Mouse (Mus musculus) embryonic facial prominence, embryonic 10.5 days (tissue): ENCODE measurements around the gene Epas1. TPM values are rescaled to one million over a fixed set of nuclear protein-coding genes. Genes with fewer than 3 reads are reported as not detected.

Experiments used
- DNase-seq: peaks from one replicate; pipeline ENCODE4 v3.0.0-alpha.2; 2017; ENCODE audit warnings: low spot score
- H3K27ac ChIP-seq: fragments of 300-500 bp; sonication (generic); replicated peaks from 2 replicates; pipeline ENCODE4 v1.5.1; 2016; ENCODE audit warnings: mild to moderate bottlenecking
- H3K27me3 ChIP-seq: fragments of 300-500 bp; sonication (generic); replicated peaks from 2 replicates; pipeline ENCODE4 v1.6.1; 2016; ENCODE audit warnings: low read depth, mild to moderate bottlenecking; ENCODE audit not compliant: poor library complexity, severe bottlenecking
- H3K36me3 ChIP-seq: fragments of 300-500 bp; sonication (generic); replicated peaks from 2 replicates; pipeline ENCODE4 v1.6.1; 2016; ENCODE audit warnings: mild to moderate bottlenecking, moderate library complexity
- H3K4me1 ChIP-seq: fragments of 300-500 bp; sonication (generic); 2 replicates; pipeline ENCODE4 v1.6.1; 2016
- H3K4me3 ChIP-seq: fragments of 300-500 bp; sonication (generic); 2 replicates; pipeline ENCODE4 v1.5.1; 2016; ENCODE audit warnings: mild to moderate bottlenecking, moderate library complexity
- H3K9me3 ChIP-seq: fragments of 300-500 bp; sonication (generic); 2 replicates; pipeline ENCODE4 v1.6.1; 2016; ENCODE audit warnings: mild to moderate bottlenecking
- WGBS: fragments of 180-500 bp; shearing (Covaris S2); methylation state at CpG from one replicate; pipeline ENCODE4 v1.1.7; 2016; 5-methylcytosine and 5-hydroxymethylcytosine counted together
- polyA plus RNA-seq: library from polyadenylated mRNA; unstranded; fragments of >200 nt; fragmentation: Nextera tagmentation; extraction: Ambion mirVana; gene quantifications from 2 replicates; pipeline ENCODE4 v1.2.1, GENCODE M21; 2016

The Epas1 gene
- polyA plus RNA-seq, 1 experiment from 2014 or later, result 2.8 TPM

GRCm38 (mm10) chr17:86852591-86853031, 99.1 kb downstream of the Epas1 start:
- no peak overlapping the region for H3K27ac ChIP-seq
- no peaks in the 10 kb centered on the region for H3K9me3 ChIP-seq
- H3K27me3 ChIP-seq, result 0 out of 2 replicates have a peak, but pooled peaks cover 3% of the 10 kb centered on the region
- H3K4me3 ChIP-seq, result no peak overlapping the region
- no peak for DNase-seq
- H3K4me1 ChIP-seq, result peaks cover 4% of the 10 kb centered on the region; the same call in 1 of the 2 replicates
- 80% methylated on average over 13 of the region's 13 CpGs for WGBS
- H3K36me3 ChIP-seq, result no peaks in the 10 kb centered on the region

GRCm38 (mm10) chr17:86870586-86870985, 117.1 kb downstream of the Epas1 start:
- H3K4me1 ChIP-seq, result peaks cover 7% of the 10 kb centered on the region; the same call in 1 of the 2 replicates
- no peak for DNase-seq
- H3K9me3 ChIP-seq, result no peaks in the 10 kb centered on the region
- H3K27ac ChIP-seq, result no peak overlapping the region
- no peaks in the 10 kb centered on the region for H3K36me3 ChIP-seq
- no peak overlapping the region for H3K4me3 ChIP-seq
- WGBS, result 82% methylated on average over 8 of the region's 8 CpGs
- H3K27me3 ChIP-seq, result no peaks in the 10 kb centered on the region

- Histone ChIP-seq H3K27me3 (no peaks in the 10 kb centered on the region), H3K36me3 (no peaks in the 10 kb centered on the region)
- WGBS, result 58% methylated on average over 6 of the region's 6 CpGs
These were observed 119.1 kb downstream of the Epas1 start for GRCm38 (mm10) chr17:86872643-86873042.

DNA sequence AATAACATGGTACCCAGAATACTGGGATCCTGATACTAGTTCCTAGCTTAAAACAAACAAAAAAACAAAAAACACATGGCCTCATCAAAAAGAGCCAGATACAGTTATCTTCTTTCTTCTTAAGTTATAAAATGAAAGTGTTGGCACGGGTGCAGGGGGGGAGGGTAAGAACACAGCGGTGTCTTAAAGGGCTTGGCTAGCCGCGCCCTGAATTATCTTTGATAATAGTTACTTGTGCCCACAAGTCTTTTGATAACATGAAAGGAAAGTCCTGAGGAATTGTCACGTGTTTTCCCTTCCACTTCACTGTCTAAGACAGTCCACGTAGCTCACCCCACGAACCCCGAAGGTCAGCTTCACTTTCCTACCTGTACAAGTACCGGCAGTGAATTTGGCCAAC, 123.4 kb downstream of the Epas1 start:
- Histone ChIP-seq H3K36me3 (no peaks in the 10 kb centered on the region), H3K4me1 (peaks cover 4% of the 10 kb centered on the region; the same call in 1 of the 2 replicates), H3K4me3 (no peak overlapping the region), H3K27ac (no peak overlapping the region), H3K27me3 (no peaks in the 10 kb centered on the region), H3K9me3 (no peaks in the 10 kb centered on the region)
- DNase-seq, result no peak
- WGBS, result 91% methylated on average over 9 of the region's 9 CpGs

More at GRCm38 (mm10) chr17:86872643-86873042, 119.1 kb downstream of the Epas1 start:
- Histone ChIP-seq H3K4me3 (no peak overlapping the region), H3K9me3 (no peaks in the 10 kb centered on the region), H3K4me1 (peaks cover 7% of the 10 kb centered on the region; the same call in 1 of the 2 replicates), H3K27ac (no peak overlapping the region)
- no peak for DNase-seq

- WGBS, result 87% methylated on average over 2 of the region's 2 CpGs
- H3K27me3 ChIP-seq, result no peaks in the 10 kb centered on the region
- no peaks in the 10 kb centered on the region for H3K9me3 ChIP-seq
These were observed 124.2 kb downstream of the Epas1 start for GRCm38 (mm10) chr17:86877747-86878146.

GRCm38 (mm10) chr17:86880056-86880455, 126.6 kb downstream of the Epas1 start:
- no peaks in the 10 kb centered on the region for H3K36me3 ChIP-seq
- DNase-seq, result no peak
- 88% methylated on average over 10 of the region's 10 CpGs for WGBS
- H3K4me1 ChIP-seq, result no peaks in the 10 kb centered on the region
- H3K27ac ChIP-seq, result no peak overlapping the region
- no peak overlapping the region for H3K4me3 ChIP-seq
- H3K9me3 ChIP-seq, result no peaks in the 10 kb centered on the region
- no peaks in the 10 kb centered on the region for H3K27me3 ChIP-seq

More at GRCm38 (mm10) chr17:86877747-86878146, 124.2 kb downstream of the Epas1 start:
- no peak for DNase-seq
- Histone ChIP-seq H3K27ac (no peak overlapping the region), H3K4me1 (no peaks in the 10 kb centered on the region), H3K36me3 (no peaks in the 10 kb centered on the region), H3K4me3 (no peak overlapping the region)

DNA sequence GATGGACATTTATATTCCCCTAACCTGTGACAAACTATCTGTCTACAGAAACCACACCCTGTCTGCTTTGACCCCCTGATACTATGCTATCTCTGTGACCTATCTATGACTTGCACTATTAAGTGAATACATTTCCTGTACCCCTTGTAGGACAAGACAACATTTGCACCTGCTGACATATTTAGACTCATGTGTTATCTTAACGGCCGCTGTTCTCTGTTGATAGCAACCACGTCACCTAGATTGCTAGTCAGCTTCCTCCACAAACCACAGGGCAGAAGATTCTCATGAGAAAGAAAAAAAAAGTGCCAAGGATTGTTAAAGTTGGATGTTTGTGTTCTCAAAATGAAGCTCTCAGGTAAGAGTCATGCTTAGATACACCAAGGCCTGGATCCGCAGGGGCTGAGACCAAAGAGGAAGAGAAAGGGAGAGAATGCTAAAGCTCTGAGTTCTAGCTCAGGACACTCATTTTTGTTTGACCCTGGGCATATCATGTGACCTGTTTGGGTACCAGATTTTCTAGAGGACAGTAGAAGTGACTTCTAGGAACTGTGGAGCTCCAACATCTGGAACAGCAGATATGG, 127.1 kb downstream of the Epas1 start:
- no peak for DNase-seq
- H3K27ac ChIP-seq, result no peak overlapping the region
- H3K9me3 ChIP-seq, result no peaks in the 10 kb centered on the region
- H3K4me1 ChIP-seq, result no peaks in the 10 kb centered on the region
- H3K4me3 ChIP-seq, result no peak overlapping the region
- no peaks in the 10 kb centered on the region for H3K27me3 ChIP-seq
- H3K36me3 ChIP-seq, result no peaks in the 10 kb centered on the region
- WGBS, result 92% methylated on average over 4 of the region's 4 CpGs

Other genes starting within 250 kb of the Epas1 start
- gene Gm10309, start 248.5 kb upstream of the Epas1 start, polyA plus RNA-seq, result 0.10 and 0.29 TPM in 2 replicates
- gene Tmem247, start 163.6 kb downstream of the Epas1 start, polyA plus RNA-seq, result not detected in 2 replicates
- gene Atp6v1e2, start 194.2 kb downstream of the Epas1 start, polyA plus RNA-seq, result not detected in 2 replicates
- 11.9 and 13.1 TPM in 2 replicates for gene Rhoq, start 209.4 kb downstream of the Epas1 start, polyA plus RNA-seq